ENCODE assay signal across 23 mouse cellular contexts in the genomic region with DNA sequence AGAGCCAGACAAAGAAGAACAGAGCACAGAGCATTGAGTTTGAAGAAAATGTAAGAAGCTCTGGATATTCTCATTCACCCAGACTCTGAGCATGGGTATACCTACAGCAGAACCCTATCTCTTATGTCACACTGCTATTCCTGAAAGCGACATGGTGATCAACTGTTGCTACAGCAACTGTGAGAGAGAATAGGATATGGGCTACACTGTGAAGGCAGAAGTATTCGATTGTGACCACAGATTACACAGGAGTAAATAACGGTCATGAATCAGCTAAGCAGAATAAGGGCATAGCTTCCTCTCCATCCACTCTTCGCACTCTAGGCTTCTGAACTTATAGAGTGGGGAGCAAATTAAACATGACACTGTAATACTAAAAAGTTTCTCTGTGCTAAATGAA.
A peak's percentile ranks its signal among the peaks of the same experiment; 100 is the strongest.
DNase-seq lines count a peak whose midpoint lies in the region; ATAC-seq and TF ChIP-seq lines count a peak whose summit lies in the region.
"Had no signal": no experiment of that assay in that cellular context is flagged by ENCODE, and none has a peak within 500 bp of the region (broad histone marks: within the 10 kb centered on the region; RNA-seq: fewer than 3 reads in every experiment).

No protein-coding gene starts in this region.

- peak in 1 of 2 experiments; percentile 39; a peak in 2 of 4 replicates for TF ChIP-seq EP300 in MEL (IDR thresholded peaks at IDR 0.05; ENCODE audit: low read depth in 1 of 2, low read length in 2 of 2)

- no peak for TF ChIP-seq POLR2A in MEL (IDR thresholded peaks at IDR 0.05; ENCODE audit: control insufficient read depth in 1 of 2, insufficient read depth in 1 of 2, low read depth in 1 of 2, low read length in 2 of 2, poor library complexity in 1 of 2)

- H3K9me3 ChIP-seq in MEL (replicated peaks; ENCODE audit: insufficient read depth, low read length), result no peaks in the 10 kb centered on the region
- no peaks in the 10 kb centered on the region for H3K9me3 ChIP-seq in kidney, embryonic 16.5 days (ENCODE audit: low read length)
- H3K9me3 ChIP-seq: G1E had no signal

- H3K4me3 ChIP-seq in MEL (ENCODE audit: control insufficient read depth in 1 of 2, insufficient read depth in 1 of 2, low read depth in 2 of 2, low read length in 2 of 2), result no peak overlapping the region
- no peak overlapping the region for H3K4me3 ChIP-seq in kidney, embryonic 16.5 days (ENCODE audit: low read length)

- no peak overlapping the region for H3K9ac ChIP-seq in MEL (ENCODE audit: control insufficient read depth, low read depth, low read length, poor library complexity, severe bottlenecking)
- H3K9ac ChIP-seq in kidney, embryonic 16.5 days (replicated peaks; ENCODE audit: low read length), result no peak overlapping the region

- TF ChIP-seq CTCF in MEL (IDR thresholded peaks at IDR 0.05 in 2 of 3, conservative IDR thresholded peaks at IDR 0.05 in 1 of 3; ENCODE audit: control insufficient read depth in 1 of 3, insufficient read depth in 1 of 3, low read depth in 2 of 3, low read length in 3 of 3, poor library complexity in 1 of 3, severe bottlenecking in 1 of 3), result no peak

- H3K27ac ChIP-seq in MEL (ENCODE audit: control insufficient read depth, low read depth, low read length), result no peak overlapping the region
- no peak overlapping the region for H3K27ac ChIP-seq in kidney, embryonic 16.5 days (ENCODE audit: low read length)

- no peaks in the 10 kb centered on the region for H3K36me3 ChIP-seq in MEL (ENCODE audit: control insufficient read depth in 1 of 2, insufficient read depth in 2 of 2, low read length in 2 of 2)
- no peaks in the 10 kb centered on the region for H3K36me3 ChIP-seq in kidney, embryonic 16.5 days (ENCODE audit: insufficient read depth, low read length)
- H3K36me3 ChIP-seq: G1E had no signal

- H3K4me2 ChIP-seq in kidney, embryonic 16.5 days (replicated peaks; ENCODE audit: low read depth, low read length), result no peak overlapping the region

- no peak for TF ChIP-seq RAD21 in MEL (IDR thresholded peaks at IDR 0.05; ENCODE audit: low read depth, low read length)

- DNase-seq in MEL (ENCODE audit: low read depth, low spot score), result peak; percentile 23
- DNase-seq in lung, postnatal 36 days, result no peak
- DNase-seq in cerebellum, postnatal 36 days, result no peak
- no peak for DNase-seq in lung, postnatal 25 days (ENCODE audit: low spot score)
- DNase-seq: adrenal gland, adult 2 months; adrenal gland, adult 8-10 months; adrenal gland, postnatal 10 days; adrenal gland, postnatal 14 days; adrenal gland, postnatal 25 days; adrenal gland, postnatal 36 days; B cell, adult 2 months; cerebellum, adult 11 months; cerebellum, adult 11-12 months; cerebellum, adult 18-20 months had no signal

- WGBS in kidney, embryonic 16.5 days, result 77% methylated on average over 4 of the region's 4 CpGs

- peak; percentile 54 for ATAC-seq in common myeloid progenitor, adult 5-6 weeks (replicated peaks; ENCODE audit: low read depth, poor library complexity, severe bottlenecking)
- peak; percentile 42; the same call in 1 of the 2 replicates for ATAC-seq in megakaryocyte progenitor cell, adult 5-6 weeks (replicated peaks; ENCODE audit: poor library complexity)
- peak; percentile 59; the same call in 1 of the 2 replicates for ATAC-seq in megakaryocyte-erythroid progenitor cell, adult 5-6 weeks (replicated peaks; ENCODE audit: low FRiP score, low TSS enrichment, poor library complexity, severe bottlenecking)
- ATAC-seq in kidney, embryonic 16.5 days (ENCODE audit: low FRiP score, low TSS enrichment), result no peak
- ATAC-seq: activated CD4-positive, CD25-positive, alpha-beta regulatory T cell, adult 4 months; CD4-positive, CD25-positive, alpha-beta regulatory T cell, adult 4 months; Patski had no signal

- H3K4me1 ChIP-seq in MEL (ENCODE audit: control insufficient read depth in 1 of 2, insufficient read depth in 2 of 2, low read length in 2 of 2), result no peaks in the 10 kb centered on the region
- no peaks in the 10 kb centered on the region for H3K4me1 ChIP-seq in kidney, embryonic 16.5 days (ENCODE audit: insufficient read depth, low read length)

- no peaks in the 10 kb centered on the region for H3K27me3 ChIP-seq in MEL (ENCODE audit: control insufficient read depth in 1 of 2, insufficient read depth in 2 of 2, low read length in 2 of 2)
- no peaks in the 10 kb centered on the region for H3K27me3 ChIP-seq in kidney, embryonic 16.5 days (ENCODE audit: insufficient read depth, low read length)
- H3K27me3 ChIP-seq: CH12.LX had no signal

- H3K79me2 ChIP-seq in MEL (ENCODE audit: control insufficient read depth, insufficient read depth, low read length, poor library complexity), result no peaks in the 10 kb centered on the region

TF ChIP-seq in MEL, 35 proteins besides CTCF, POLR2A, EP300 and RAD21:
- no peak for TF ChIP-seq POLR2AphosphoS2 (IDR thresholded peaks at IDR 0.05; ENCODE audit: low read length)
- no peak for TF ChIP-seq MAFK (IDR thresholded peaks at IDR 0.05; ENCODE audit: borderline replicate concordance, low read depth, low read length)
- TF ChIP-seq TCF12 (IDR thresholded peaks at IDR 0.05; ENCODE audit: low read depth, low read length), result no peak
- TF ChIP-seq RCOR1 (IDR thresholded peaks at IDR 0.05; ENCODE audit: low read depth, low read length), result no peak
- TF ChIP-seq MEF2A (IDR thresholded peaks at IDR 0.05; ENCODE audit: extremely low read depth, insufficient replicate concordance, low read depth, low read length, poor library complexity, severe bottlenecking), result no peak
- no peak for TF ChIP-seq ELF1 (IDR thresholded peaks at IDR 0.05; ENCODE audit: low read depth, low read length)
- no peak for TF ChIP-seq SIN3A (IDR thresholded peaks at IDR 0.05; ENCODE audit: low read length)
- TF ChIP-seq ZC3H11A (IDR thresholded peaks at IDR 0.05; ENCODE audit: low read depth, low read length), result no peak
- no peak for TF ChIP-seq KAT2A (conservative IDR thresholded peaks at IDR 0.05; ENCODE audit: low read depth, low read length)
- TF ChIP-seq ZMIZ1 (IDR thresholded peaks at IDR 0.05; ENCODE audit: low read depth, low read length), result no peak
- TF ChIP-seq ZKSCAN1 (IDR thresholded peaks at IDR 0.05; ENCODE audit: low read depth, low read length), result no peak
- TF ChIP-seq UBTF (IDR thresholded peaks at IDR 0.05; ENCODE audit: borderline replicate concordance, insufficient read depth, low read depth, low read length), result no peak
- no peak for TF ChIP-seq JUND (IDR thresholded peaks at IDR 0.05; ENCODE audit: low read depth, low read length)
- no peak for TF ChIP-seq TAL1 (IDR thresholded peaks at IDR 0.05; ENCODE audit: low read length)
- TF ChIP-seq SMC3 (IDR thresholded peaks at IDR 0.05; ENCODE audit: low read depth, low read length), result no peak
TF ChIP-seq in MEL: peak in this region for 0.
